Mouse (Mus musculus) lung, embryonic 16.5 days (tissue): ENCODE measurements around the gene Kcnd3. TPM values are rescaled to one million over a fixed set of nuclear protein-coding genes. Genes with fewer than 3 reads are reported as not detected.

Experiments
- ATAC-seq: fragments of 200-750 bp; cut with Nextera tagmentation; 2 replicates; pipeline ENCODE4 v1.8.0; 2017; ENCODE audit warnings: low read depth, mild to moderate bottlenecking, moderate library complexity
- H3K27ac ChIP-seq: fragments of 300-500 bp; sonication (generic); 2 replicates; pipeline ENCODE4 v1.5.1; 2014; ENCODE audit warnings: mild to moderate bottlenecking, control low read depth, low read length
- H3K27me3 ChIP-seq: fragments of 300-500 bp; sonication (generic); 2 replicates; pipeline ENCODE4 v1.6.1; 2014; ENCODE audit warnings: low read depth, low read length, mixed read lengths; ENCODE audit not compliant: control insufficient read depth, insufficient read depth
- H3K36me3 ChIP-seq: fragments of 300-500 bp; sonication (generic); 2 replicates; pipeline ENCODE4 v1.6.1; 2014; ENCODE audit warnings: low read length; ENCODE audit not compliant: control insufficient read depth, insufficient read depth
- H3K4me1 ChIP-seq: fragments of 300-500 bp; sonication (generic); replicated peaks from 2 replicates; pipeline ENCODE4 v1.6.1; 2014; ENCODE audit warnings: low read length, mixed read lengths; ENCODE audit not compliant: control insufficient read depth, insufficient read depth
- H3K4me2 ChIP-seq: fragments of 300-500 bp; sonication (generic); 2 replicates; pipeline ENCODE4 v1.6.1; 2014; ENCODE audit warnings: low read depth, low read length, control low read depth
- H3K4me3 ChIP-seq: fragments of 300-500 bp; sonication (generic); 2 replicates; pipeline ENCODE4 v1.5.1; 2014; ENCODE audit warnings: mild to moderate bottlenecking, low read length, control low read depth
- H3K9ac ChIP-seq: fragments of 300-500 bp; sonication (generic); 2 replicates; pipeline ENCODE4 v1.6.1; 2014; ENCODE audit warnings: low read length, control low read depth
- H3K9me3 ChIP-seq: fragments of 300-500 bp; sonication (generic); 2 replicates; pipeline ENCODE4 v1.6.1; 2016; ENCODE audit warnings: low read length; ENCODE audit not compliant: control insufficient read depth
- WGBS: fragments of 180-500 bp; shearing (Covaris S2); extraction: QIAGEN DNeasy Blood & Tissue Kit; methylation state at CpG from one replicate; pipeline ENCODE4 v1.1.7; 2014; 5-methylcytosine and 5-hydroxymethylcytosine counted together
- polyA plus RNA-seq: library from polyadenylated mRNA; unstranded; fragments of >200 nt; fragmentation: Nextera tagmentation; extraction: Ambion mirVana; gene quantifications from 2 replicates; pipeline ENCODE4 v1.2.1, GENCODE M21; 2015

The Kcnd3 gene
- polyA plus RNA-seq, 1 experiment from 2014 or later, result 0.26 TPM

DNA sequence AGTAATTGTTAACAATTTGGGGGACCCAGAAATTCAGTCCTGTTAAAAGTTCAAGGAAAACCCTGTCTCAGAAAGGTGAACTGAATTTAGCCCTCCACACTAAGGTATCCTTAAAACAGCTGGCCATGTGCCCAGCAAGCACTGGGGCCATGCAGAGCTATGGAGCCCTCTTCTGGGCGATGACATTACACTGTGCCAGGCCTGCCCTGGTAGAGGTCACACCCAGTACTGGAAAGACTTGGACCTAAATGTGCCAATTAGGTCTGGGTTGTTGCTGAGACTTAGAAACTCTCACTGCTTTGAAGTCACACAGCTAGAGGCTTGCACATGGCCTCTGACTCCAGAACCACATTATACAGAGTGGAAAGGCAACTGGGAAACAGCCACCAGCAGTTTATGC lies 190.1 kb downstream of the Kcnd3 start:
- no peak overlapping the region for H3K27ac ChIP-seq
- 31% methylated on average over 1 of the region's 1 CpGs for WGBS
- H3K9ac ChIP-seq, result no peak overlapping the region
- H3K36me3 ChIP-seq, result no peaks in the 10 kb centered on the region
- no peaks in the 10 kb centered on the region for H3K4me1 ChIP-seq
- H3K27me3 ChIP-seq, result no peaks in the 10 kb centered on the region
- H3K4me3 ChIP-seq, result no peak overlapping the region
- no peak overlapping the region for H3K4me2 ChIP-seq
- H3K9me3 ChIP-seq, result no peaks in the 10 kb centered on the region
- ATAC-seq, result no peak

DNA sequence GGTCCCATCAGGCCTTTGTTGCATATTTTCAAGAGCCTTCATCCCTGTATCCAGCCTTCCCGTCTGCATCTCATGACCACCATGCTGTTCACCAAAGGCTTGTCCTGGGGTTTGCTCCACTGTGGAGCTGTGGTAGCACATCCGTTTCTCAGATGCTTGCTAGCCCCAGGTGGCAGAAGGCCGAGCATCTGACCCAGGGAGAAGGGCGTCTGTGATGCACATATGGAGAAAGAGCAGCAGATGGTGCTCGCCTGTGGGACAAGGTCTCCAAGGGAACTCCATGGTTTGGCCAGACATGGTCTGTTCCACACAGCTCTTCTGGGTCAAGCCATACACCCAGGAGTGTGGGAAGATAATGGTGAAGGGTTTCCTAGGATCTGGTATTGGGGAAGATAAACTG lies 191.4 kb downstream of the Kcnd3 start:
- Histone ChIP-seq H3K9ac (no peak overlapping the region), H3K9me3 (no peaks in the 10 kb centered on the region), H3K36me3 (no peaks in the 10 kb centered on the region), H3K4me3 (no peak overlapping the region), H3K27ac (no peak overlapping the region), H3K4me1 (no peaks in the 10 kb centered on the region), H3K4me2 (no peak overlapping the region), H3K27me3 (no peaks in the 10 kb centered on the region)
- 65% methylated on average over 5 of the region's 5 CpGs for WGBS
- ATAC-seq, result no peak

DNA sequence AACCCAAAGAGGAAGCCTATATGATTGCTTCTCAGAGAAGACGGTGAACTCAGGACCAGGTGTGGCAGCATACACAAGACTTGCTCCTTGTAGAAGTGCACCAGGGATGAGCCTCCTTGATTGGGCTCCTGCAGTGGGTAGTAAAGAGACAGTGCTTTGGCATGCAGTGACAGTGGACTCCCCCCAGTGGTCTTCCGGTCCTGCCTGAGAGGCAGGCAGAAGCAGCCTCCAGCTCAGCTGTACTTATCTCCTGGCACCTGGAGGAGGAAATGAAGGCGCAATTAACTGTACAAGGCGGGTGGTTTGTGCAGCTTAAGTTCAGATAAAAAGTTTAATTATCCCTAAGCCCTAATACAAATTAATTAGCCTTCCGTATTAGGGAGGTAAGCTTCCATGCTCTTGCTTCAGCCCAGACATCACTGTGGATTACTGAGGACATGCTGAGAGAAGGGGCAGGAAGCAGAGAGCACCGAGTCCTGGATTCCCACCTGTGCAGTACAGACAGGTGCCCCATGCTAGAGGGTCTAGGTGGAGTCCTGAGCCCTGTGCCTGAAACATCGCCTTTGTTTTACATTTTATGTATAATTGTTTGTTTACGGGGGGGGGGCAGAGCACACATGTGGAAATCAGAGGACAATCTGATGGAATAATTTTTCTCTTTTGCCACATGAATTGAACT lies 196.9 kb downstream of the Kcnd3 start:
- H3K4me3 ChIP-seq, result no peak overlapping the region
- no peak for ATAC-seq
- WGBS, result 57% methylated on average over 8 of the region's 8 CpGs
- no peaks in the 10 kb centered on the region for H3K27me3 ChIP-seq
- no peak overlapping the region for H3K27ac ChIP-seq
- no peaks in the 10 kb centered on the region for H3K36me3 ChIP-seq
- H3K9me3 ChIP-seq, result no peaks in the 10 kb centered on the region
- H3K4me1 ChIP-seq, result no peaks in the 10 kb centered on the region
- no peak overlapping the region for H3K9ac ChIP-seq
- no peak overlapping the region for H3K4me2 ChIP-seq

DNA sequence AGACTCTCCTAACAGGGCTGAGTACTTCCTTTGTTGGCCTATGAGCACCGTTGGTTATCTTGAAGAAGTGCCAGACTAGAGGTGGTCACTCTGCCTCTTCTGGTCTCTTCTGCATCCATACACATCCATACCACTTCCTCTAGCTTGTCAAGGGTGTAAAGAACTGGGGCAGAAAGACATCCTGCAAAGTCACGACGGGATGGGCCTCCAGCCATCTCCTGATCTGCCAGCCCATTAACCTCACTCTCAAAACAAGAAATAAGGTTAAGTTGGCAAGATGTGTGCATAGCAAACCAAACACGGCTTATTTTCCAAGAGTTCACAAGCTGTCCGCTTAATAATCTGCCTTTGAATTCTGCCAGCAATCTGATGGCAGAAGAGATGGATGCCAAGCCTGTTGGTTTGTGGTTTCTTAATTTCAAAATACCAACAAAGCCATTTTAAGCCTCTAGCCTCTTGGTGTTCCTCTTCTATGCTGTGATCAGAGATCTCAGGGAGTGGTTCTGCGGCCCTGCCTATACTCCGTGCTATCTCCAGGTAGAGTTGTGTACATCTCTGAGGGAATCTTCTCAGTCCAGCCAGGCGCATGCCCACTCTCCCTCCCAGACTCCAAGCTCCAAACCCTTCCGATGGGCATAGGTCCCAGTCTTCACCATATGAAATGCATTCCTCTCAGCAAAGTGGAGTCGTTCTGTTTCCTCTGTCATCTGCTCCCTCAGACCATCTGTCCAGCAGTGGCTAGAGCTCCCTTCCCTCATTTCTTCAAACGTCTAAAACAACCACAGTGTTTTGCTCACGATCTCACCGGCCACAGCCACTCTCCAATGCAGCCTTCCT lies 201.6 kb downstream of the Kcnd3 start:
- no peak for ATAC-seq
- no peak overlapping the region for H3K9ac ChIP-seq
- H3K36me3 ChIP-seq, result no peaks in the 10 kb centered on the region
- WGBS, result 77% methylated on average over 13 of the region's 13 CpGs
- H3K4me1 ChIP-seq, result no peaks in the 10 kb centered on the region
- H3K4me3 ChIP-seq, result no peak overlapping the region
- H3K4me2 ChIP-seq, result no peak overlapping the region
- H3K27ac ChIP-seq, result no peak overlapping the region
- no peaks in the 10 kb centered on the region for H3K27me3 ChIP-seq
- H3K9me3 ChIP-seq, result no peaks in the 10 kb centered on the region

DNA sequence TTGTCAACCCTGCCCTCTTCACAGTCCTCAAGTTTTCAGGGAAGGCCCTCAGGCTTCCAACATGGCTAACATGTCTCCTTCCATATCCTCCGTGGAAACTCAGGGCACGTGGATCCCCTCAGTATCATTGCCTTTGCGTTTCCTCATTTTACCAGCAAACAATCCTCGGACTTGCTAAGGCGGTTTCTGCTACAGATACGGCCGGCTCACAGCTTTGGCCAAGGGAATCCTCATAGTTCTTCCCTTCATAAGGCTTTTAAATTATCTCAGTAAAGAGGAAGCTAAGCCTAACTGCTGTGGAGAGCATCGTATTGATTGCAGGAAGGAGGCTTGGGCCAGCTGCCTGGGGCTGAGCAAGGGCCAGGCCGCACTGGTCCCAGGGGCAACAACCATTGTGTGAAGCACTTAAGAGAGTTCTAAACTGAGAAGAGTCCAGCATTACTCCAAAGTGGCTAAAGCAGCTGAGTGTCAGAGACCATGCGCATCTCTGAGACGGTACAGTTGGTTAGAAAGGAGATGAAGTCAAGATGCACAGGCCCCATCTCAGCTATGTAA lies 203.0 kb downstream of the Kcnd3 start:
- Histone ChIP-seq H3K36me3 (no peaks in the 10 kb centered on the region), H3K9me3 (no peaks in the 10 kb centered on the region), H3K27me3 (no peaks in the 10 kb centered on the region), H3K27ac (no peak overlapping the region), H3K4me3 (no peak overlapping the region), H3K4me2 (no peak overlapping the region), H3K4me1 (no peaks in the 10 kb centered on the region), H3K9ac (no peak overlapping the region)
- WGBS, result 89% methylated on average over 11 of the region's 11 CpGs
- no peak for ATAC-seq

DNA sequence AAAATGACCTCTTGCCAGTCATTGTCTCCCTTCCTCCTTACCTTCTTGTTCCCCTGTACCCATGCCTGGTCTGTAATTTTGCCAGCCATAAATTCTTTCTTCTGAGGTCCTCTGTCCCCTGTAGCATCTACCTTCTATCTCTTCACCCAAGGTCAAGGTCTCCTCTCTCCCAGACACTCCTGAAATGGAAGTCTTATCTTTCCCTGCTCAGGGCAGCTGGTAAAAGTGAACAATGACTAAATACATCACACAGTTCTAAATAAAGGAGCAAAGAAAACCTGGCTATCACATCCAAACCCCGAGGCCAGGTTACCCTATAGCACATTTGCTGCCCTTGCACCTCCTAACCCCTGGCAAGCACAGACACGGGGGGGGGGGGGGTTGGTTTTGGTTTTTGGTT lies 208.4 kb downstream of the Kcnd3 start:
- WGBS, result 40% methylated on average over 2 of the region's 2 CpGs
- Histone ChIP-seq H3K27me3 (no peaks in the 10 kb centered on the region), H3K9ac (no peak overlapping the region), H3K27ac (no peak overlapping the region), H3K9me3 (no peaks in the 10 kb centered on the region), H3K36me3 (no peaks in the 10 kb centered on the region), H3K4me3 (no peak overlapping the region), H3K4me1 (no peaks in the 10 kb centered on the region), H3K4me2 (no peak overlapping the region)
- ATAC-seq, result no peak

DNA sequence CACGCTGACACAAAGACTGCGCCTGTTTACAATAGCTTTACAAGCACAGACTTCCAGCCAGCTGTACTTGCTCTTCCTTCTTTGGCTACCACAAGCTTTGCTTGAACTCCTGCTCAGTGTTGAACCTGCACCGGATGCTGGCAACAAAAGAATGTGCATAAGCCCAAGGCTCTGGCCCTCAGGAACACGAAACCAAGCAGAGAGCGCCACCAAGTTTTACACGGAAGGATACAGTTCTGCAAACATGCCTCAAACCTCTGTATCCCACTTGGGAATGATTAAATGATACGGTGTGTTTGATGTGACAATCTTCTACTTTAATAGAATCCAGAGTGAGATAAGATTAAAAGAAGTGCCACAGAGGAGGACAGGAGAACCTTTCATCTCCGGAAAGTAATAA lies 210.9 kb downstream of the Kcnd3 start:
- Histone ChIP-seq H3K9ac (no peak overlapping the region), H3K9me3 (no peaks in the 10 kb centered on the region), H3K27me3 (no peaks in the 10 kb centered on the region), H3K27ac (no peak overlapping the region), H3K36me3 (no peaks in the 10 kb centered on the region), H3K4me2 (no peak overlapping the region), H3K4me1 (no peaks in the 10 kb centered on the region), H3K4me3 (no peak overlapping the region)
- 45% methylated on average over 8 of the region's 8 CpGs for WGBS
- ATAC-seq, result no peak

DNA sequence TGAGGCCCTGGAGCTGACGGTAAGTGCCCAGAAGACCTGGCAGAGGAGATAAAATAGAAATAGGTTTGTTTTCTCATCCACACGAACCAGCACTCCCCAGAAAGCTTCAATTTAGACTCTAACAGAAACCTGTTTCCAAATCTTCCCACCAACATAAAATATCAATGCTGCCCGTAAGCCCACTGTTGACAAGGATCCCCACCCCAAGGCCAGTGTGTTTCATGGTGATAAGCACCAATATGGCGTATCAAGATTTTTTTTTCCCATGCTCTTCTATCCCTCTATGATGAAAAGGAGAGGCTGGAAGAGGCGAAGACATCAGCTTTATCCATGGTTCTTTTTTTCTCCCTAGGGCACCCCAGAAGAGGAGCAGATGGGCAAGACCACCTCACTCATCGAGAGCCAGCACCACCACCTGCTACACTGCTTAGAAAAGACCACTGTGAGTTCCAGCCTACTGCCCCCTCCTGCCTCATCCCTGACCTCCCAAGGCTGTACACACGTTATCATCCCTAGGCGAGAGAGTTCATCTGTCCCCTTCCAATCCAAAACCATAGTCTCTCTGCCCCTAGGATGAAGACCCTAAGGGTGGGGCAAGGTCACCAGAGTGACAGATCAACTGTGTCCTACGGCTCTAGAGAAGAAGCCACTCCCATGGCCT lies 213.1 kb downstream of the Kcnd3 start:
- Histone ChIP-seq H3K9ac (no peak overlapping the region), H3K9me3 (no peaks in the 10 kb centered on the region), H3K4me3 (no peak overlapping the region), H3K4me2 (no peak overlapping the region), H3K4me1 (no peaks in the 10 kb centered on the region), H3K36me3 (no peaks in the 10 kb centered on the region), H3K27me3 (no peaks in the 10 kb centered on the region), H3K27ac (no peak overlapping the region)
- ATAC-seq, result no peak
- WGBS, result 72% methylated on average over 9 of the region's 9 CpGs

DNA sequence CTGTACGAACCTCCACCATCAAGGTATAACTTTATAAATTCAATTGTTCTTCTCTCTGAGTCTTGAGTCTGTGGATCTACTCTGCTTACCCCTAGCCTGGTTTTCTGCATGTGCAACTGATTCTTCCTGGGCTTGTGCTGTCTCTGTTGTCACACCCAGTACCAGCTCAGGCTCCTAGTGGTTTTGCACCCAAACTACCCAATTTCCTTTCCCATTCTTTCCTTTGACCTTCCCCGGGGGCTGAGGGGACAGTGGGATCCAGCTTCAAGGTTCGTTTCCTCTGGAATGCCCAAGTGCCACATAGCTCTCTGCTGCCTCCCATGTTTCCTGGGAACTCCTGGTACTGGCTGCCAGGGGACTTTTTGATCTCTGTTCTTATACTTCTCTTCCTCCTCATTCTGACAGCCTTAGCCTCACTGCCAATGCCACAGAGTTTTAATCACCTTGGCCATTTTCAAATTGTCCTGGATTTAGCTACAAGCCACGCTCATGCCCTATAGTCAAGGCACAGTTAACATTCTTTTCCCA lies 214.9 kb downstream of the Kcnd3 start:
- no peaks in the 10 kb centered on the region for H3K9me3 ChIP-seq
- H3K27me3 ChIP-seq, result no peaks in the 10 kb centered on the region
- no peaks in the 10 kb centered on the region for H3K36me3 ChIP-seq
- no peak for ATAC-seq
- 60% methylated on average over 4 of the region's 4 CpGs for WGBS
- no peak overlapping the region for H3K27ac ChIP-seq
- no peak overlapping the region for H3K4me3 ChIP-seq
- no peak overlapping the region for H3K4me2 ChIP-seq
- no peaks in the 10 kb centered on the region for H3K4me1 ChIP-seq
- H3K9ac ChIP-seq, result no peak overlapping the region
